Mouse (Mus musculus): ENCODE measurements around the gene Mast4.
A peak's percentile ranks its signal among the peaks of the same experiment; 100 is the strongest.
"Not testable (repeated sequence)": the region's sequence is repeated elsewhere in the genome, so short reads cannot be mapped to it uniquely, and the experiment has no call there.

The Mast4 gene

DNA sequence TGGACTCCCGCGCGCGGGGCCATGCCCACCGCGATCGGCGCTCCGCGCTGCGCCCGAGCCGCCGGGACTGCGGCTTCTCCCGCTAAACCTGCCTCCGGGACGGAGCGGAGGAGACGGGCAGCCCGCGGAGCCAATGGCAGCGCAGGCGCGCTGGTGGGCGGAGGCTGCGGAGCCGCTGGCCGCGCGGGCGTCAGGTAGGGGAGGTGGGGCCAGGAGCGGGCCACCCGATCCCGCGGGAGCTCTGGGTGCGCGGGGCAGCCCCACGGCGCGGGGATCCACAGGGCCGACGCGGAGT, at the start of gene Mast4:
Mast4 (minus strand) TSS at position 106 of the 295 bp plus-strand sequence.
- peak; percentile 21 to 65 for DNase-seq (ENCODE audit: low spot score in 2 of 2)

DNA sequence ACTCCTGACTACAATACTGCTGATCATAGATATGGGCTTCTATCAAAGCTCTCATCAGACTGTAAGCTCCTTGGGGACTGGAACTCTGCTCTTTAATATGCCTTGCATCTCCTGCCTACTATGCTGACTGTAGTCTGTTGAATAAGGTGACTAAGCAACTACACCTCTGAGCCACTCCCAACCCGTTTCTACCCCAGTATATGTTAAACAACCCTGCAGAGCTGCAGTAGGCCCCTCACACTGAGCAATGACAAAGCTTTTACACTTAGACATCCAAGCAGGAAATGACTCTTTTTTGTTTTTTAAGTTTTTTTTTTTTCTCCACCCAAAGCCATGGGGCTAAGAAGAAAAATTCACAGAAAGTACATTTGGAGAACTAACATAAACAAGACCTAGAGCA, 40.2 kb upstream of the Mast4 start:
- no peak for DNase-seq (ENCODE audit: low spot score in 2 of 2)

DNA sequence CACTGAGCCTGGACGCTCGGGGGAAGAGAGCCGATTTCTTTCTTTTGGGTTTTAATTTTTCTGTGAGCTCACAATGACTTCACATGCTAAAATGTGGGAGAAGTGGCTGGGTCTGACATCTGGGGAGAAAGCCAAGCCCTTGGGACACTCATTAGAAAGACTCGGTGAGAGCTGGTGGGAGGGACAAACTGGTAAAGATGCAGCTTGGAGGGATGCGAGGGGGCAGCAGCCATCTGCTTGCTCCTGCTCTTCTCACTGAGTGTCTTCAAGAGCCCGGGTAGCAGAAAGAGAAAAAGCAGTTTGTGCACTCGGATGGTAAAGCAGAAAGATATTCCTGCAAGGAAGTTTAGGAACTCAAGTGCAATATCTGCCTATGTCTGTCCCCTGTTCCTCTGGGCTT, 34.9 kb upstream of the Mast4 start:
- no peak for DNase-seq (ENCODE audit: low spot score in 2 of 2)

DNA sequence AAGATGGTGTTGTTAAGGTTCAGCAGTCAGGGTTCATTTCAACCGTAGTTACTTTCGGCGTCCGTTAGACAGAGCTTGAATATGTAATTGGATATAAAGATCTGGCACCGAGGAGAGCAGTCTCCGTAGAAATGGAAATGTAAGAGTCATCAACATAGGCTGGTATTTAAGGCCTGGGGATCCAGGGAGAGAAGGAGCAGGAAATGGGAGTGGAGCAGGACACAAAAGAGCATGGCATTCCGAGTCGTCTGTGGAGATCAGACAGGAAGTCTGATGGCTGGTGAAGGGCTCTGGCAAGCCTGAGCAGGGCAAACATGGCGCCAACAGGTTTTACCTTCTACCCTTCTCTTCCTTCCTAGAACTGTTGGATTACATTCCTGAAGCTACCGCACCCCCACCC, 28.9 kb upstream of the Mast4 start:
- no peak for DNase-seq (ENCODE audit: low spot score in 2 of 2)

DNA sequence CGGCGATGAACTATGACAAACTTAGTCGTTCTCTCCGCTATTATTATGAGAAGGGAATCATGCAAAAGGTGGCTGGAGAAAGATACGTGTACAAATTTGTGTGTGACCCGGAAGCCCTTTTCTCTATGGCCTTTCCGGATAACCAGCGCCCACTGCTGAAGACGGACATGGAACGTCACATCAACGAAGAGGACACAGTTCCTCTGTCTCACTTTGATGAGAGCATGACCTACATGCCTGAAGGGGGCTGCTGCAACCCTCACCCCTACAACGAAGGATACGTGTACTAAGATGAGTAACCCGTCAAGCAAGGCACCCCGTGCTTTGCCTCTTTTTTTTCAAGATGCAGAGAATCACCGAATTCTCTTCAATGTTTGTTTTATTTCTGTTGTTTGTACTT, 23.1 kb upstream of the Mast4 start:
- DNase-seq (ENCODE audit: low spot score in 2 of 2): not testable (repeated sequence)

DNA sequence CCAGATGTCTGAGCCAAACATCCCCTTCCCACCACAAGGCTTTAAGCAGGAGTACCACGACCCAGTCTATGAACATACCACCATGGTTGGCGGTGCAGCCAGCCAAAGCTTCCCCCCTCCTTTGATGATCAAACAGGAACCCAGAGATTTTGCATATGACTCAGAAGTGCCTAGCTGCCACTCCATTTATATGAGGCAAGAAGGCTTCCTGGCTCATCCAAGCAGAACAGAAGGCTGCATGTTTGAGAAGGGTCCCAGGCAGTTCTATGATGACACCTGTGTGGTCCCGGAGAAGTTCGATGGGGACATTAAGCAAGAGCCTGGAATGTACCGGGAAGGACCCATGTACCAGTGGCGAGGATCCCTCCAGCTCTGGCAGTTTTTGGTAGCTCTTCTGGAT, 22.6 kb upstream of the Mast4 start:
- not testable (repeated sequence) for DNase-seq (ENCODE audit: low spot score in 2 of 2)

DNA sequence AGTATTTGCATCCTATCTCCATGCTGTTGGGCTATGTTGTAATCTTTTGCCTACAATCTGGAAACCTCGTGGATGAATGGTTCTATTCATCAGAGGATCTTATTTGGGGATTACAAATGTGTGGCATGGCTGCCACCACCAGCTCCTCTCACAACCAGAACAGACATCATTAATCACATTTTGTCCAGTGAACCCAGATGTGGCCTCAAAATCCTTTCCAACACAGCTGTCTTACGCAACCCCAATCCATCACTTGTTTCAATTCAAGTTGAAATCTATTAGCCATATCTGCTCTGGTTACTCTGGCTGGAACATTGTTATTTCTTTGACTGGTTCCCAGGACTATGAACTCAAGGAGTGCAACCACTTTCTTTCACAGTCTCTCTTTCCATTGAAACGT, 20.4 kb upstream of the Mast4 start:
- DNase-seq (ENCODE audit: low spot score in 2 of 2): no peak

DNA sequence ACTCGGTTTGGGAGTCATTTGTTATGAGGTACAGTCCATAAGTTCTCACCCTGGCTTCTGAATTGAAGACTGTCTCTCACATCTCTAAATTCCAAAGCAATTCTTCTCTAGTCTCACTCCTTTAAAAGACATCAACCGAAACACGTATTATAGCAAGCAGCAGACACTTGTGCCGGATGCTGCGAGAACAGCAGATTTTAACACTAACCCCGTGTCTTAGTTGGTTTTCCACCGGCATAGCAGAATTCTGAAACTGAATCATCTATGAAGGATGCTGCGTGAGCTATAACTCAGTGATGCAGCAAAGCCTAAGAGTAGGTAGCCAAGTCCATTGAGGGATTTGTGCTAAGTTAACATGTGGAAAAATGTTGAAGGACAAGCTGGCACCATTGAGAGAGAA, 10.5 kb upstream of the Mast4 start:
- DNase-seq (ENCODE audit: low spot score in 2 of 2): no peak

DNA sequence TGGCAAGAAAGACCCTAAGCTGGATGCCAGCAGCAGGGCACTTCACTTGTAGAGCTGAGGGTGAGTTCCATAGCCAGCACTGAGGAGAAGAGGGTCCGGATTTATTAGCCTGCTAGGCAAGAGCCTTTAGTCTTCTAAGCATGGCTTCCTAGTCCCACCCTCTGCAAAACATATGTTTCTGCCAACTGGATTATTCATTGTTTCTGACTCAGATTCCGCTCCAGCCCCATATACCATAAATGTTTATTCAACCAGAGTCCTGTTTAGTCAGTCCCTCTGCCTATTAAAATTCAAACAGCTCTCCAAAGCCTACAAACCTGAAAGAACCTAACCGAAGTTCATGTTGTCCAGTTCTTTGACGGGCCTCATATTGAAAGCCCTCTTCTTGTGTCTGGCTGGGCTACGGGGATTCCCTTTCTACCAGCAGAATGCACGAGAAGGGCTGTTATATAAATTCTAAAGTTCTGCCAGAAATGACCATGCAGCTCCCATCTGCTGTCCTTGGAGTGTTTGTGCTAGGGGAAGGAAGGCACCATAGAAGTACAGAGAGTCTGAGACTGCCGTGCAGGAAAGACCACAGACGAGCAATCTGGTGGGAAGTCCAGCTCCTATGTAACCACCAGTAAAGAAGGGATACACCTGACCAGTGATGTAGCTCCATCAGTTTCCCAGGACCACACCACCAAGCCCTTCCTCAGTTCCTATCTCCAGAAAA, 9.9 kb upstream of the Mast4 start:
- no peak for DNase-seq (ENCODE audit: low spot score in 2 of 2)

DNA sequence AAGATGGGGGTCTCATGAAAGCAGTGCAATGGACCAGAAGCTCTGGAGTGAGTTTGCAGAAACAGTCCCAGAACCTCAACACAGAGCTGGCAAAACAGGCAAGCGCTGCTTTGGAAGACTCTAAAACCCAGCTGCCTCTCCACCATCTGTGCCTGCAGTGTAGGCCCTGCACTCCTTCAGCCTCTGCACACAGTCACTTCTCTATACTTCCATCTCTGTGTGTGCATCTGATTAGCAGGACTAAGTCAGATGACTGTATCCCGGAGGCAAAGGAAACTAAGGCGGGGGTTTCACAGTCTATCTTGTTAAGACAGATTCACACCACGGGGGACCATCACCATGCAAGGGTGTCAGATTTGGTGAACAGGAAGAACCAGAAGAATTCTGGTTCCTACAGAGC, 6.7 kb upstream of the Mast4 start:
- no peak for DNase-seq (ENCODE audit: low spot score in 2 of 2)

DNA sequence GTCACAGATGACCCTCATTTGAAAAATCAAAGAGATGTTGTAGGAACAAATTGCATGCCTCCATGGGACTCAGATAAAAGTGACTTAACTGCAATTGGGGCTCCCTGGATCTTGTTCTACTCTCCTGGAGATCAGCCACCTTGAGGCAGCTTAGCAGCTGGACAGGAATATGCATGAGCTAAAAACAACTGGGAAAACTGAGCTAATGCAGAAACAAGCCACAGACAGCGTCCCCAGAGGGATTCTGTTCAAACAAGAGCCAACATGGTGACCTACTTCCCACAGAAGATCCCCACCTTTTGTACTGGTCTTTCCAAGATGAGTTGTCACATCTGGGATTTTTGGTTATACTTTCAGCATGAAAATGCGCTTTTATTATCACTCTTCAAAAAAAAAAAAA, 4.3 kb upstream of the Mast4 start:
- no peak for DNase-seq (ENCODE audit: low spot score in 2 of 2)

DNA sequence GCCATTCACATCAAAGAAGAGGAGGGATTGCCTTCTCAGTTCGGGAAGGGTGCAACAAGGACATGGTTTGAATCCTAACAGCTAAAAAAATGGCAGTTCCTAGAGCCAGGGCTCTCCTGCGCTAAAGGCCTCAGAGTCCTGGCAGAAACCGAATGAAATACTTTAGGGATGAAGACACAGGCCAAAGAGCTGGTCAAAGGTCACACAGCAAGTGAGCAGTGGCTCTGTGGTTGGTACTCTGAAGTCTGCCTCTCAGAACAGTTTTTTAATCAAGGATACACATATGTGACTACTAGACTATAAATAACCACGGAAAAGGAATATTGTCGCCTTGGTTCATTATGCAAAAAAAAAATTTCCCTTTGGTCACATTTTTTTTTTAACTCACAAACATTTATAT, 1.9 kb upstream of the Mast4 start:
- no peak for DNase-seq (ENCODE audit: low spot score in 2 of 2)

DNA sequence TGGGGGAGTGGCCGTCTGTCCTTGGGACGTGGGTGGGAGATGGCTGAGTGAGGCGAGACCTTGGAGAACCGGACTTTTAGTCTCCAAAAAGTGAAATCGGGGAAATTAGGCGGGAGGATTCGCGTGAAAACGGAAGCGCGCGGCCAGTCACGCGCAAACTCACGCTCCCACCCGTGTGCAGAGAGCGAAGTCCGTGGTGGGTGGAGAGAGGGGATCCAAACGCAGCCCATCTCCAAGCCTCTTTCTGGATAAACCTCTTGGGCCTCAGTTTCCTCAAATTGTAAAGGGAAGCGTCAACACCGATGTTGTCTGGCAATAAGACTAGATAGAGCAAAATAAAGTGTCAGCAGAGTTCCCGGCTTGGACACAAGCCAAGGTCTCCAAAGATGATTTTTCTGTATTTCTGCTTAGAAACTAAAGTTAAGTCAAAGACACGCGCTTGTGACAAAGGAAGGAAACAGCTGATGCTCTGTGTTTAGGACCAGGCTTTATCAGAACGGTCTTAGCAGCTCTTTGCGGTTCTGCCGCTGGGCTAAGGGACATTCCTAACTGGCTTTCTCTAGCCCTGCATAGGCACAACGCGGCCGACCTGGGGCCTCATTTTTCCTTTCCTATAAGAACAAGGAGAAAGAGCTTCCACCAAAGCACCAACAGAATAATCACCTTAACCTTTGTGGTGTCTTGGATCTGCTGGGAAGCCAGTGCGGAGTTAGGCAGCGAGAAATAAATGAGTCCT, 594 bp upstream of the Mast4 start:
- DNase-seq (ENCODE audit: low spot score in 2 of 2): no peak

DNA sequence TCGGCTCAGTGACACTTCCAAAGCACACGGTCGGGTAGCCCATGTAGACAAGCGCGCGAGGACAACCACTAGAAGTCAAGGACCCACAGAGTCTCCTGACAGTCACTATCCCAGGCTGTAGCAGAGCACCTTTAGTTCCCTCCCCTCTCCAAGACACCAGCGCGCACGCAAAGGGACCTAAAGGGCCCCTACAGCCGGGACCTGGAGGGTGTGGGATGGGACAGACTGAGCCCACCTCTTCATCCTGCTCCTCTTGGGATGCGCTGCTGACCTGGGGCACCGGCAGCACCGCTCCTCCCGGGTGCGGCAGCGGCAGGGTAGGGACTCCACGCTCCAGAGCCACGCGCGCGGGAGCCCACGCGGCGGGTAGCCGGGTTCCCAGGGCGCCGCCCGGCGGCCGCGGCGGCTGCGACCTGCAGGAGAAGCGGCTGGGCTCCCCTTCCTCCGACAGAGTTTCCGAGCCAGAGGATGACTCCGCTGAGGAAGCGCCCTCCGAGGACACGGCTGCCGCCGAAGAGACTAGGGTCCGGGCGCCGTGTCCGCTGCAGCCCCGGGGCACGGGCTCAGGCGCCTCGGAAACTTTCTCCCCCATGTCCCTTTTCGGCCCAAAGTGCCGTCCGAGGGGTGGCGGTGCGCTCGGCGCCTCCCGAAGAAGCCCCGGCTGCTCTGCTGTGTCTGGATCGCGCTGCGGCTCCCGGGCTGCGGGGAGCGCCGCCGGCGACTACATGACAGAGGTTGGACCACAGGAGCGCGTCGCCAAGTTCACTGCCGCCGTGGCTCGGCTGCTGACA, 501 bp downstream of the Mast4 start:
- DNase-seq (ENCODE audit: low spot score in 2 of 2): no peak

DNA sequence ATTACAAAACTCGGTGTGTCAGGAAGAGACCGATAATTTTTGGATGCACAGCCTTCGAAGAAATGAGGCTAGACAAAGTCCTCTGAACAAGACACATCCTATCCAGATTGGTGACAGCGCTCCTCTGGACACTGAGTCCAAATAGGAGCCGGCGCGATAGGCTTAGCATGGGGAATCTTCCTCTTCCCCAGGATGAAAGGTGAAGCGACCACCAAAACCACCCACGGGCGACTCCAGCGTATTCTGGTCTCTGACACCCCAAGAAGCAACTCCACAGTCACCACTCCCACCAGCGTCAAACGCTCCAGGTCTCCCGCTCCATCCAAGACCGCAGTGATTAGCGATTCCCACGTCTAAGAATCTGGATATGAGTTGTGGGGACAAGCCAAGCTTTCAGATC, 1.1 kb downstream of the Mast4 start:
- DNase-seq (ENCODE audit: low spot score in 2 of 2): no peak

DNA sequence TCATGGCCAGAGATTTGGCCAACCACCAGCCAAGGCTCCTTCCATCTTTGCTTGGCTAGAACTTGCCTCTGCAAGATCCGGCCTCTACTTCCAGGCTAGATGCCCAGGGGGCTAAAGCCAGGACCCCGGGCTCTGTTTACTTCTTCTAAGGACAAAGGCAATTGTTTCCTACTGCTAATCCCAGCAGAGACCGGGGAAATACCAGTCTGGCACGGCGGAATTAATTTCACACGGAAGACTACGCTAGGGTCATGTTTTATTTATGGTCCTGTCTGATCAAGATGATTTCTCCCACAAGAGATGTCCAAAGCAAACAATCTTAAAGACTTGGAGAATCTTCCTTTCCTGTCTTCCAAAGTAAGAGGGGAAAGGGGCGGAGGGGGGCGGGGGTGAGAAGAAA, 1.6 kb downstream of the Mast4 start:
- no peak for DNase-seq (ENCODE audit: low spot score in 2 of 2)

DNA sequence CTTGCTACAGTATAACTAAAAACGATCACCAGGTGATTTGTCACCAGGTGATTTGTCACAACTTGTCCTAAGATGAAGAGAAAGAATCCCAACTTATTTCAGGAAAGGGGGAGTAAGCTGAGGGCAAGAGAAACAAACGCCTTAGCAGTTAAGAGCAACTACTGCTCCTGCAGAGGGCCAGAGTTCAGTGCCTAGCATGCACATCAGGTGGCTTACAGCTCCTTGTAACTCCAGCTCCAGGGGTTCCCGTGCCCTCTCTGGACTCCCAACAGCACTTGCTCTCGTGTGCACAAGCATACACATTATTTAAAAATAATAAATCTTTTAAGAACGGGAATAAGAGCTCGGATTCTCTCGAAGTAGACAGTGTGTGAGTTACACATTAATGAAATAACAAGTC, 3.2 kb downstream of the Mast4 start:
- no peak for DNase-seq (ENCODE audit: low spot score in 2 of 2)

DNA sequence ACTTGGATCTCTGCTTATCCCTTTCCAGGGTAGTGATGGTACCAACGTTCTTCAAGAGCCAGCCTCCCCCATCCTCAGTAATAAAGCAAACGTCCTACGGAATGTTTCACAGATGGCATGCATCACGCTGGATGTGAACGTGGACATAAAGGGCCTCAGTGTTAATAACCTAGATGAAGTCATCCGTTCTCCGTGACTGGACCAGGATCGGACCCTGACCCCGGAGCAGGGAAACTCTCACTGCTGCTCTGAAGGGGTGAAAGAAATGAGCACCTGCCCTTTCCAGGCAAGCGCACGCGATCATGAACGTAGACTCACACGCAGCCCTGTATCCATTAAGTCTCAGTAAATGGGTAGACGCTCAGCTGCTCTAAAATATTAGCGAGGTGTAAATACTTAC, 6.0 kb downstream of the Mast4 start:
- DNase-seq (ENCODE audit: low spot score in 2 of 2): no peak

DNA sequence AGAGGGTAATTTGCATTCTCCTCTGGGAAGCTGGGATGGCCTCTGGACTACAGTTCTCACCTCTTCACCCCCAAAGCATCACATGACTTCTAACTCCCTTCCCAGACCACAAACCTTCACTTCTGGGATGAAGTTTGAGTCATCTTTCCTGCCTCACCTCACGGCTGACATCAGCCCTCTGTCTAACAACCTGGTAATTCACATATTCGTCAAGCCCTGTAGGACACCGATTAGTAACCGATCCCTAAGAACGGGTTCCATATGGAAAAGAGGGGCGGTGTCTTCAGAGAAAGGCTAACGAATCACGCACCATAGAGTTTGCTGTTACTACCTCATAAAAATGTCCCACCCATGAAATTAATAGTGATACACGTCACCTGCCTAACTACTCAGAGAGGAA, 6.5 kb downstream of the Mast4 start:
- no peak for DNase-seq (ENCODE audit: low spot score in 2 of 2)

DNA sequence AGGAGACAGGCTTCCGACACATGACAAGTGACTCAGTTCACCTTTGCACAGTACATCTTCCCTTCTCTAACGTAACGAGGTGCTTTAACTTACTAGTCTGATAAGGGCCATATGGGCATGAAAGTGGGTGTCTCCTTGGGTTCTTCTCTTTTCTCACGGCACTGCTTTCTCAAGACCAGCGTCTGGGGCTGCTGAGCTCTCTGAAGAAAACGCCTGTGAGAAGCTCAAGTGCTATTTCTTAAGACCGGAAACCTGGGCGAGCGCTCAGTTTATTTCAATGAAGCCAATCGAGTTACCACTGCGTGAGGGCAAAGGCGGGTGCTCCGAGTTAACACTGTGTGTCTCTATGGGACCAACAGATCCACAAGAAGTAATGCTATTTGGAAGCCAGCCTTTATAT, 8.1 kb downstream of the Mast4 start:
- no peak for DNase-seq (ENCODE audit: low spot score in 2 of 2)

DNA sequence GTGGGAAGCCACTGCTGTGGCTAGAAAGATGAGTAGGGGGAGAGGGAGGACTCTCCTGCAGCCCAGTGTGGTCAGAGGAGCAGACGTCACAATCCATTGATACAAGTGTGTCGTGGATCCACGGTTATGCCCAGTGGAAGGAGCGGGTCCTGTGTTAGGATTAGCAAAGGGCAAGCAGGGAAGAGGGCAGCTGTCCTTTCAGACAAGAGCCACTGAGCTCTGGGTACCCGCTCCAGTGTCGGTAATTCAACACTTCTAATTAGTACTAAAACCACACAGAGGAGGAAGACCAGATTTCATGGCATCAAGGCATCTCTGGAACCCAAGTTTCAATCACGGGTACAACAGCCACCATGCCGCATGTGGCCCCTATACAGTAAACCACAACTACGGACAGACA, 14.4 kb downstream of the Mast4 start:
- DNase-seq (ENCODE audit: low spot score in 2 of 2): no peak

DNA sequence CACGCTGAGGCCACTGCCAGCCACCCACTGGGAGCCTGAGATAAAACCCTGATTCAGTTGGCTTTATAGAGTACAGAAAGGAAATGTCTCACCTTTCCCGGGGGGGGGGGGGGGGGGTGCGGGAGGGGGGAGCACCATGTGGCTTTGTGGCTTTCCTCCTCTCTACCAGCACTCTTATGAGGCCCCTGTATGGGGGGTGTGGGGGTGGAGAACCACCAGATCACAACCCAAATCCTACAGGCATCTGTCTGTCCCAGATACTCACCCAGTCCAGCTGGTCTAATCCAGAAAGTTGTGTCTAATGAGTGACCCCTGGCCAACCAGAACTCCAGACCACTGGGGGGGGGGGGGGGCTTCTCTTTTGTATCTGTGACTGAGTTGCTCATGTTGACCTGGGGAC, 15.0 kb downstream of the Mast4 start:
- DNase-seq (ENCODE audit: low spot score in 2 of 2): no peak

DNA sequence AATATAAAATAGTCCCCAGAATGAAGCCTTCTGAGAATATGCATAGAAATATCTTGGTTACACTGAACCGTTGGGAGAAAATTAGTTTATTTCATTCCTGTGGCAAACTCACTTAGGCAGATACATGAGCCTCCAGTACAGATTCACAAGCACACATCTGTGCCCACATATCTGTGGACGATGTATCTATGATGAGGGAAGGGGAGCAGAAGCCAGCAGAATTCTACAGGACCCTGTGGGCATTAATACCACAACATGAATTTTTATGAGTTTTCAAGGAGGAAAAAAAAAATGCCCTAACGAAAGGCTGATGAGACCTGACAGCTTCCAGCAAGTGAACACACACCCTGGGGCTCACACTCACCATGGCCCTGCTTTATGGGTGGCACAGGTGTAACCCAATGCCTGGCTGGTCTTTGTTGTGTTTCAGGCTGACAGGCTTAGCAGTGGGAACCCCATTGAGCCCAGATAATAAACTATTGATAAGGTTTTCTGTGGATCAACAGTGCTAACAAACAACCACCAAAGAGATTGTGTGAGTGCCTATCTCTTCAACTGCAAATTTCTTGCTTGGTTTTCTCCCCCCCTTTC, 17.4 kb downstream of the Mast4 start:
- DNase-seq (ENCODE audit: low spot score in 2 of 2): no peak
